In genomic region chr19:38186631-38187344, GRCm38 (mm10) we compare ENCODE assay signal across 37 mouse cellular contexts. TPM values are rescaled to one million over a fixed set of nuclear protein-coding genes. Genes with fewer than 3 reads are reported as not detected.
DNase-seq lines count a peak whose midpoint lies in the region; ATAC-seq and TF ChIP-seq lines count a peak whose summit lies in the region.
"Had no signal": no experiment of that assay in that cellular context is flagged by ENCODE, and none has a peak within 500 bp of the region (broad histone marks: within the 10 kb centered on the region; RNA-seq: fewer than 3 reads in every experiment).

No protein-coding gene starts in this region.

- WGBS in forebrain, embryonic 15.5 days = 69% methylated on average over 5 of the region's 5 CpGs
- 95% methylated on average over 5 of the region's 5 CpGs for WGBS in forebrain, embryonic 12.5 days
- WGBS in midbrain, postnatal 0 days = 98% methylated on average over 5 of the region's 5 CpGs
- 92% methylated on average over 5 of the region's 5 CpGs for WGBS in midbrain, embryonic 11.5 days
- 68% methylated on average over 5 of the region's 5 CpGs for WGBS in forebrain, postnatal 0 days

- DNase-seq in midbrain, postnatal 0 days (ENCODE audit: low spot score) = peak; percentile 10
- DNase-seq in midbrain, embryonic 11.5 days (ENCODE audit: low spot score, missing footprints) = no peak
- peak; percentile 18 for DNase-seq in ZHBTc4 (ENCODE audit: low read depth, low spot score)
- peak; percentile 73 for DNase-seq in forebrain, postnatal 0 days
- no peak for DNase-seq in lung, postnatal 25 days (ENCODE audit: low spot score)
- DNase-seq in thymus, postnatal 36 days = no peak
- DNase-seq: adrenal gland, postnatal 36 days; cerebellum, adult 11 months; cerebellum, adult 9-11 months; gastrocnemius, postnatal 10 days; kidney, adult 9 months; kidney, postnatal 14 days; lung, postnatal 36 days; thymus, adult 2 months; thymus, postnatal 4 days had no signal

- H3K27ac ChIP-seq in forebrain, embryonic 15.5 days (replicated peaks) = peak overlapping the region; percentile 70
- H3K27ac ChIP-seq in forebrain, embryonic 12.5 days = no peak overlapping the region
- H3K27ac ChIP-seq in midbrain, postnatal 0 days (ENCODE audit: low read depth, low read length) = no peak overlapping the region
- no peak overlapping the region for H3K27ac ChIP-seq in midbrain, embryonic 11.5 days (ENCODE audit: low read depth, low read length)
- H3K27ac ChIP-seq in forebrain, postnatal 0 days (ENCODE audit: low read depth, low read length) = peak overlapping the region; percentile 50; the same call in 1 of the 2 replicates
- H3K27ac ChIP-seq: embryonic facial prominence, embryonic 13.5 days; heart, embryonic 10.5 days; heart, embryonic 15.5 days; hindbrain, embryonic 12.5 days; left cerebral cortex, adult 2 months; limb, embryonic 12.5 days; liver, embryonic 14.5 days; lung, embryonic 15.5 days; midbrain, embryonic 12.5 days; neural tube, embryonic 13.5 days had no signal

- H3K4me1 ChIP-seq in forebrain, embryonic 15.5 days = 0 out of 2 replicates have a peak, but pooled peaks cover 3% of the 10 kb centered on the region
- no peaks in the 10 kb centered on the region for H3K4me1 ChIP-seq in forebrain, embryonic 12.5 days
- H3K4me1 ChIP-seq in midbrain, postnatal 0 days (ENCODE audit: insufficient read depth, low read length) = no peaks in the 10 kb centered on the region
- H3K4me1 ChIP-seq in midbrain, embryonic 11.5 days (ENCODE audit: control insufficient read depth, insufficient read depth, low read length) = no peaks in the 10 kb centered on the region
- H3K4me1 ChIP-seq in forebrain, postnatal 0 days (ENCODE audit: insufficient read depth) = no peaks in the 10 kb centered on the region
- H3K4me1 ChIP-seq: embryonic facial prominence, embryonic 13.5 days; heart, embryonic 10.5 days; heart, embryonic 15.5 days; hindbrain, embryonic 12.5 days; limb, embryonic 12.5 days; lung, embryonic 15.5 days; midbrain, embryonic 12.5 days; neural tube, embryonic 13.5 days had no signal

- peaks cover 8% of the 10 kb centered on the region; the same call in 1 of the 2 replicates for H3K36me3 ChIP-seq in forebrain, embryonic 15.5 days
- H3K36me3 ChIP-seq in forebrain, embryonic 12.5 days (replicated peaks) = peaks cover 6% of the 10 kb centered on the region
- H3K36me3 ChIP-seq in midbrain, postnatal 0 days (ENCODE audit: insufficient read depth, low read length) = 0 out of 2 replicates have a peak, but pooled peaks cover 6% of the 10 kb centered on the region
- no peaks in the 10 kb centered on the region for H3K36me3 ChIP-seq in midbrain, embryonic 11.5 days (ENCODE audit: control insufficient read depth, insufficient read depth, low read length)
- H3K36me3 ChIP-seq in forebrain, postnatal 0 days (ENCODE audit: insufficient read depth) = peaks cover 11% of the 10 kb centered on the region
- H3K36me3 ChIP-seq: heart, embryonic 15.5 days; lung, embryonic 15.5 days; midbrain, embryonic 12.5 days had no signal

- H3K9me3 ChIP-seq in forebrain, embryonic 15.5 days = no peaks in the 10 kb centered on the region
- H3K9me3 ChIP-seq in forebrain, embryonic 12.5 days = no peaks in the 10 kb centered on the region
- H3K9me3 ChIP-seq in midbrain, postnatal 0 days (ENCODE audit: low read length) = no peaks in the 10 kb centered on the region
- no peaks in the 10 kb centered on the region for H3K9me3 ChIP-seq in midbrain, embryonic 11.5 days (ENCODE audit: control insufficient read depth, low read length)
- no peaks in the 10 kb centered on the region for H3K9me3 ChIP-seq in forebrain, postnatal 0 days (ENCODE audit: low read length)
- H3K9me3 ChIP-seq: embryonic facial prominence, embryonic 13.5 days; G1E; heart, embryonic 10.5 days; heart, embryonic 15.5 days; hindbrain, embryonic 12.5 days; limb, embryonic 12.5 days; lung, embryonic 15.5 days; midbrain, embryonic 12.5 days; neural tube, embryonic 13.5 days had no signal

- H3K4me2 ChIP-seq in forebrain, embryonic 15.5 days (replicated peaks) = no peak overlapping the region
- no peak overlapping the region for H3K4me2 ChIP-seq in forebrain, embryonic 12.5 days
- no peak overlapping the region for H3K4me2 ChIP-seq in midbrain, postnatal 0 days (ENCODE audit: low read depth, low read length, poor library complexity, severe bottlenecking)
- H3K4me2 ChIP-seq in midbrain, embryonic 11.5 days = no peak overlapping the region
- H3K4me2 ChIP-seq in forebrain, postnatal 0 days (ENCODE audit: low read depth) = no peak overlapping the region
- H3K4me2 ChIP-seq: embryonic facial prominence, embryonic 13.5 days; heart, embryonic 15.5 days; hindbrain, embryonic 12.5 days; limb, embryonic 12.5 days; lung, embryonic 15.5 days; midbrain, embryonic 12.5 days; neural tube, embryonic 13.5 days had no signal

- H3K9ac ChIP-seq in forebrain, embryonic 15.5 days (replicated peaks) = no peak overlapping the region
- no peak overlapping the region for H3K9ac ChIP-seq in forebrain, embryonic 12.5 days
- no peak overlapping the region for H3K9ac ChIP-seq in midbrain, postnatal 0 days (replicated peaks; ENCODE audit: low read length, poor library complexity, severe bottlenecking)
- H3K9ac ChIP-seq in midbrain, embryonic 11.5 days (ENCODE audit: low read length) = no peak overlapping the region
- no peak overlapping the region for H3K9ac ChIP-seq in forebrain, postnatal 0 days
- H3K9ac ChIP-seq: embryonic facial prominence, embryonic 13.5 days; heart, embryonic 15.5 days; hindbrain, embryonic 12.5 days; limb, embryonic 12.5 days; liver, embryonic 14.5 days; lung, embryonic 15.5 days; midbrain, embryonic 12.5 days; neural tube, embryonic 13.5 days had no signal

- H3K4me3 ChIP-seq in forebrain, embryonic 15.5 days = no peak overlapping the region
- no peak overlapping the region for H3K4me3 ChIP-seq in forebrain, embryonic 12.5 days (replicated peaks)
- H3K4me3 ChIP-seq in midbrain, postnatal 0 days (ENCODE audit: low read depth, low read length) = no peak overlapping the region
- no peak overlapping the region for H3K4me3 ChIP-seq in midbrain, embryonic 11.5 days (ENCODE audit: low read depth, low read length)
- no peak overlapping the region for H3K4me3 ChIP-seq in forebrain, postnatal 0 days (ENCODE audit: low read depth, low read length)
- H3K4me3 ChIP-seq: embryonic facial prominence, embryonic 13.5 days; heart, embryonic 10.5 days; heart, embryonic 15.5 days; hindbrain, embryonic 12.5 days; left cerebral cortex, adult 2 months; limb, embryonic 12.5 days; lung, embryonic 15.5 days; midbrain, embryonic 12.5 days; neural tube, embryonic 13.5 days had no signal

- no peaks in the 10 kb centered on the region for H3K27me3 ChIP-seq in forebrain, embryonic 15.5 days
- H3K27me3 ChIP-seq in forebrain, embryonic 12.5 days = no peaks in the 10 kb centered on the region
- no peaks in the 10 kb centered on the region for H3K27me3 ChIP-seq in midbrain, postnatal 0 days (ENCODE audit: insufficient read depth, low read length)
- no peaks in the 10 kb centered on the region for H3K27me3 ChIP-seq in midbrain, embryonic 11.5 days (ENCODE audit: control insufficient read depth, insufficient read depth, low read length)
- H3K27me3 ChIP-seq in forebrain, postnatal 0 days (ENCODE audit: insufficient read depth, low read length) = no peaks in the 10 kb centered on the region
- H3K27me3 ChIP-seq: CH12.LX; embryonic facial prominence, embryonic 13.5 days; heart, embryonic 15.5 days; hindbrain, embryonic 12.5 days; limb, embryonic 12.5 days; lung, embryonic 15.5 days; midbrain, embryonic 12.5 days; neural tube, embryonic 13.5 days; Patski had no signal

- TF ChIP-seq CTCF in midbrain, postnatal 0 days (IDR thresholded peaks at IDR 0.05) = no peak
- TF ChIP-seq CTCF in forebrain, postnatal 0 days (IDR thresholded peaks at IDR 0.05; ENCODE audit: low read depth) = no peak

- ATAC-seq in forebrain, embryonic 15.5 days (replicated peaks) = peak; percentile 74
- no peak for ATAC-seq in forebrain, embryonic 12.5 days (ENCODE audit: low FRiP score)
- no peak for ATAC-seq in midbrain, postnatal 0 days (ENCODE audit: low FRiP score)
- no peak for ATAC-seq in midbrain, embryonic 11.5 days (ENCODE audit: low FRiP score)
- ATAC-seq in forebrain, postnatal 0 days = peak; percentile 85
- ATAC-seq: intestine, embryonic 16.5 days; Patski had no signal

RNA-seq across cellular contexts. Expression of gene Fra10ac1, which starts 37.2 kb away (rescaled TPM):
- 53.7 and 54.9 TPM in 2 replicates for polyA plus RNA-seq in forebrain, embryonic 15.5 days (2015; fragmentation: Nextera tagmentation; extraction: Ambion mirVana)
- polyA plus RNA-seq in forebrain, embryonic 12.5 days (2016; fragmentation: Nextera tagmentation; extraction: Ambion mirVana) = 51.8 and 58.4 TPM in 2 replicates
- 4.9 and 10.1 TPM in 2 replicates for total RNA-seq in midbrain, postnatal 0 days (2014; rRNA removed)
- polyA plus RNA-seq in midbrain, postnatal 0 days (2015; fragmentation: Nextera tagmentation; extraction: Ambion mirVana) = 25.5 and 31.4 TPM in 2 replicates
- polyA plus RNA-seq in midbrain, embryonic 11.5 days (2014; fragmentation: Nextera tagmentation; extraction: Ambion mirVana) = 45.7 and 47.5 TPM in 2 replicates
- 10.6 and 13.0 TPM in 2 replicates for total RNA-seq in forebrain, postnatal 0 days (2014; rRNA removed)
- polyA plus RNA-seq in forebrain, postnatal 0 days (2015; fragmentation: Nextera tagmentation; extraction: Ambion mirVana) = 32.6 and 36.1 TPM in 2 replicates

RNA-seq across cellular contexts. Expression of gene Pde6c, which starts 54.2 kb away (rescaled TPM):
- 0.28 TPM in 1 of 2 replicates, not detected in the other for polyA plus RNA-seq in forebrain, embryonic 15.5 days (2015; fragmentation: Nextera tagmentation; extraction: Ambion mirVana)
- polyA plus RNA-seq in forebrain, embryonic 12.5 days (2016; fragmentation: Nextera tagmentation; extraction: Ambion mirVana) = not detected in 2 replicates
- 0.09 TPM in 1 of 2 replicates, not detected in the other for total RNA-seq in midbrain, postnatal 0 days (2014; rRNA removed)
- polyA plus RNA-seq in midbrain, postnatal 0 days (2015; fragmentation: Nextera tagmentation; extraction: Ambion mirVana) = 0.19 TPM in 1 of 2 replicates, not detected in the other
- 0.08 and 0.12 TPM in 2 replicates for polyA plus RNA-seq in midbrain, embryonic 11.5 days (2014; fragmentation: Nextera tagmentation; extraction: Ambion mirVana)
- total RNA-seq in forebrain, postnatal 0 days (2014; rRNA removed) = 0.08 TPM in 1 of 2 replicates, not detected in the other
- 0.11 TPM in 1 of 2 replicates, not detected in the other for polyA plus RNA-seq in forebrain, postnatal 0 days (2015; fragmentation: Nextera tagmentation; extraction: Ambion mirVana)
- total RNA-seq: adrenal gland, adult 18-20 months; adrenal gland, postnatal 36 days; CH12.LX; common myeloid progenitor, adult 5-6 weeks; G1E; gastrocnemius, postnatal 10 days; granulocyte monocyte progenitor cell, adult 5-6 weeks; heart, postnatal 25 days; megakaryocyte, adult 5-6 weeks had no signal
- polyA plus RNA-seq: C2C12; embryonic facial prominence, embryonic 13.5 days; G1E; heart, embryonic 15.5 days; limb, embryonic 12.5 days; lung, embryonic 15.5 days; neural tube, embryonic 13.5 days; Patski; thymus, adult 2 months had no signal

Comparison
In these comparisons a context has a peak if more than half of its experiments do, and no peak if none do; other contexts are left out.
1. ATAC-seq: peak in forebrain, embryonic 15.5 days (single experiment) and forebrain, postnatal 0 days (single experiment); none in forebrain, embryonic 12.5 days (single experiment), midbrain, postnatal 0 days (single experiment) and midbrain, embryonic 11.5 days (single experiment).
2. H3K27ac ChIP-seq: peak in forebrain, embryonic 15.5 days (single experiment) and forebrain, postnatal 0 days (single experiment); none in forebrain, embryonic 12.5 days (single experiment), midbrain, postnatal 0 days (single experiment) and midbrain, embryonic 11.5 days (single experiment).
3. DNase-seq: peak in midbrain, postnatal 0 days (single experiment), ZHBTc4 (single experiment) and forebrain, postnatal 0 days (single experiment); none in midbrain, embryonic 11.5 days (single experiment), lung, postnatal 25 days (single experiment) and thymus, postnatal 36 days (0 of 2).